Mouse (Mus musculus): ENCODE measurements around the gene Dhx38. TPM values are rescaled to one million over a fixed set of nuclear protein-coding genes. Genes with fewer than 3 reads are reported as not detected.

The Dhx38 gene
- total RNA-seq, 2 experiments from 2014 or later: 26.3 to 28.2 TPM

DNA sequence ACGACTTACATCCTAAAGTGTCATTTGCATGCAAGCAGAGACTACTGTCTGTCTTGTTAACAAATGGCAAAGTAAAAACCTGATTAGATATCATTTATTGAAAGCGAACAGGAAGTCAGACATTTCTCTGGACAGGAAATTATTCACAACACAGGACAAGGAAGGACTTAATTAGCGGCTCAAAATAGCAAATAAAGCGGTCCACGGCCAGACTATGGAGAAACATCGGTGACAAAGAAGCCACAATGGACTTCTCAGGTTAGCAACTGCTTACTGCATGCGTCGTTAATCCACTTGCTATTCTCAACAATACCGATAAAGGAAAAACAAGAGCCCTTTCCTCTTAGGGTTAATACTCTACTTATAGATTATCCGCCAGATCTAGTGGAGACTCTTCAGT is 895 bp downstream of the Dhx38 start:
- no peak for DNase-seq (ENCODE audit: low spot score in 2 of 2)
- intact Hi-C loops (cut with DNase I): loop anchor here (1.0 to 5.0 kb wide), 3 partner anchors 44 to 1976 kb away; partner anchors contain the start of genes Ap1g1, Dhodh and Psmd7

DNA sequence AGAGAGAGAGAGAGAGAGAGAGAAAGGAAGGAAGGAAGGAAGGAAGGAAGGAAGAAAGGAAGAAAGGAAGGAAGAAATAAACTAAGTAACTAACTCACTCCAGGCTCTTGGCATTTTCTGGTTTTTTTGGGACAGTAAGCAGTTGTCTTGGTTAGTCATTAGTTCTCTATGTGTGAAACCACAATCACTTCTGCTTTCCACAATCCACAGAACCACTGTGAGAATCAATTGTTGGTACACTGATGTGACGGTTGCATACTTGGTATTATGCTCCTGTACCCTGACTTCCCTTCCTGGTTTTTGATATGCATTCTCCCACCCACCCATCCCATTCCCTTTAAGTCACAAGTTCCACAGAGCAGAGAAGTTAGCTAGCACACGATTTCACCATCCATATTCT is 1.8 kb downstream of the Dhx38 start:
- intact Hi-C loops (cut with DNase I): loop anchor here (2.0 kb wide), 1 partner anchor 45 kb away; the partner anchor contains the start of gene Dhodh
- no peak for DNase-seq (ENCODE audit: low spot score in 2 of 2)

DNA sequence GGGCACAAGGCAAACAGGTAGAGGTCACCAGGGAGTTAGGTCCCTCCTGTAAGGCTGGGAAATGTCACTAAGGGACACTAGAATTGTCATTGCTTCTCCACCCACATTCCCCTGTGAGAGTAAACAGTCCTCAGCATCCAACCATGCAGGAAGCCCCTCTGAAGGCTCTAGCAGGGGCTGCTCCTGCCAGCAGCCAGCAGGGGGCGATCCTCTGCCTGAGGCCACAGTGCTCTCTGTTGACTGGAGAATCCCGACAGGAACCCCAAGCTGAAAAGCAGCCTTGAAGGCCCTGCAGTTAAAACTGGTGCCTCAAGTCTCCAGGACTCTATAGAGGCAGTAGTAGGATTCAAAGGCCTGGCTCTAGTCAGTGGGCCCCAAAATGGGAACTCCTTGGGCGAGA is 14.0 kb downstream of the Dhx38 start:
- no peak for DNase-seq (ENCODE audit: low spot score in 2 of 2)
- intact Hi-C loops (cut with DNase I): no loop called here

DNA sequence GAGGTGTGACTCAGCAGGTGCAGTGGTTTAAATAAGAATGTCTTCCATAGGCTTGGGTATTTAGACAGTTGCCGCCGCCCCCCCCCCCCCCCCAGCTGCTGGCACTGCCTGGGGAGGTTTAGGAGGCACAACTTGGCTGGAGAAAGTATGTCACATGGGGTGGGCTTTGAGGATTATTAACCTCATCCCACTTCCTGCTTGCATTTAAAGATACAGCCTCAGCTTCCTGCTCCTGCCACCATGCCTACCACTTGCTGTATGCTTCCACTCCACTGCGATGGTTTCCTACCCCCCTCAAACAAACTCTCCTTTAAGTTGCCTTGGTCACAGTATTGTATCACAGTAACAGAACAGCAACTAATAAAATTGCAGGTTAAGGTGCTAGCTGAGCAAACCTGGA is 21.6 kb downstream of the Dhx38 start:
- no peak for DNase-seq (ENCODE audit: low spot score in 2 of 2)
- intact Hi-C loops (cut with DNase I): no loop called here

DNA sequence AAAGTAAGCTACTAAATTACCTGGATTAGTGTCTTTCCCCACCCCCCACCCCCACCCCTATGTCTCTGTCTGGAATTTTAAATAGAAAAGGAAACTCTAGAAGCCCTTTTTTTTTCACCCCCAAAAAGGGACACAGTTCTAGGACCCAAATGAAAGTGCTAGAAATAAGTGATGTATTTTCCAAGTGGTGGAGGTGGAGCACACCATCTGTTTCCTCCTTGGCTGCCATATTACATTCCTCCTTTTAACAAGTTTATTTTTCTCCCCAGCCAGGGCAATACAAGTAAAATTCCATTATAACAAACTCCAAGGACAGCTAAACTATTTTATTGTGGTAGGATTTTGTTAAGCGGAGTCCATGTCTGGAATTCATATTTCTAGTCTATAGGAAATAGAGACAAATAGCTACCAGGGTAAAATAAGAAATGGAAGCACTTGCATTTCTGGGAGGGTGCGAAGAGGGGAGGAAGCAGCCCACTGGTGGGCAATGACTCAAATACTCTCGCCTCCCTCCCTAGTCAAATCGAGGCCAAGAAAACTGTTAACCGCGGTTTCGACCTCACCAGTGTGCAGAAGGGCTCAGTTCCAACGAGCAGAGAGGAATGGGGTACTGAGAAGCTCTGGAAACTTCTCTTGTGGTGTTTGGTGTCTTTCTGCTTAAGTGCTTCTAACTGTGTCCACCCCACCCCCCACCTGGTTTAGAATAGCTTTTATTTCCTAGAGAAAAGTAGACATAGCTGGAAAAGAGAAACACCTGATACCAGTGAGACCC is 22.7 kb downstream of the Dhx38 start:
- intact Hi-C loops (cut with DNase I): loop anchor here (2.0 kb wide), 3 partner anchors 48 to 182 kb away; partner anchors contain the start of gene Pmfbp1
- DNase-seq (ENCODE audit: low spot score in 2 of 2): peak in 1 of 2 experiments; percentile 87

- intact Hi-C loops (cut with DNase I): loop anchor here (2.0 kb wide), 3 partner anchors 47 to 181 kb away; partner anchors contain the start of gene Pmfbp1
- peak in 1 of 2 experiments; percentile 53 for DNase-seq (ENCODE audit: low spot score in 2 of 2)
These were observed 23.5 kb downstream of the Dhx38 start for GRCm38 (mm10) chr8:109542165-109542564.

DNA sequence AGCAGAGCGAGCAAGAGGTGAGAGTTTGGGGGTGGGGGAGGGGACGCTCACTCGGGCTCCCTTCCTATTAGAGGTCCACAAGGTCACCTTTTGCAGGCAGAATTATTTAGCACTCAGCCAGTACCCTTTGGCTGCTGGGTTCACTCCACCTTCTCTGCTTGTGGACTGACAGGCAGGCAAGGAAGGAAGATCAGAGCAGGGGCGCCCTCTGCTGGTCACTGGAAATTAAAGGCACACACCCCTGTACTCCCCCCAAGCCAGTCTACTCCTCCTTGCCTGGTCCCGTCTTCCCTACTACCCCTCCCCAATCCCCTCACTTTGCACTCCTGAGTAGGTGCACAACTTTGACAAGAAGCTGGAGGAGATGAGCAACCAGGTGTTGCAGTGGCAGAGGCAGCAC is 29.0 kb downstream of the Dhx38 start:
- intact Hi-C loops (cut with DNase I): loop anchor here (10.0 kb wide), 3 partner anchors 282 to 1722 kb away; no protein-coding TSS in a partner anchor
- peak; percentile 79 to 90 for DNase-seq (ENCODE audit: low spot score in 2 of 2)

DNA sequence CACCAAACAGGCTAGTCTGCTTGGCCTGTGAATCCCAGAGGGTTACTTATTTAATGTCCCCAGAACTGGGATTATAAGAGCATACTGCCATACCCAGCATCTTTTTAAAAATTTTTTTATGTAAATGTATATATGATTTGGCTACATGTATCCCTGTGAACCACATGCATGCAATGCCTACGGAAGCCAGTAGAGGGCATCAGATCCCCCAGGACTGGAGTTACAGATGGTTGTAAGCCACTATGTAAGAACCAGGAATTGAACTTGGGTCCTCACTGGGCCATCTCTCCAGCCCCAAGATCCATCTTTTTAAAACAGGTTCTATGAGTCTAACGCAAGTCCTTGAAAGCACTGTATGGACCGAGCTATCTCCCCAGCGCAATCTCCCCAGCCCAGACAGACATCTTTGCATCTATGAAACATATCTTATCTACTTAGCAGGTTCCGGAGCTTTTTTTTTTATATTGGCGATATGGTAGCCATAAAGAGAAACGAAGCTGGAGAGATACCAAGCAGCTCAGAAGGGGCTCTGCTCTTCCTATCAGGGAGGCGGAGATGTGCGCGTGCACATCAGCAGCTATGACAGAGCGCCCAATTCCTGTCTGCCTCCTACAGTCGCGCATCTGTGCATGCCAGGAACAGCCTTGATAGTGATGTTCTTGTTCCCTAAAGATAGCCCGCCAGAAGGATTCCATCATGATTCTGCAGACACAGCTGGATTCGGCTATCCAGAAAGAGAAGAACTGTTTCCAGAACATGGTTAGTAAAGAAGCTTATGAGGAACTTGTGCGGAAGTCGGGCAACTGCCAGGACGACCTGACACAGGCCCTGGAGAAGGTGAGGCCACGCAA is 30.3 kb downstream of the Dhx38 start:
- intact Hi-C loops (cut with DNase I): loop anchor here (10.0 kb wide), 3 partner anchors 281 to 1721 kb away; no protein-coding TSS in a partner anchor
- peak in 1 of 2 experiments; percentile 51 for DNase-seq (ENCODE audit: low spot score in 2 of 2)

DNA sequence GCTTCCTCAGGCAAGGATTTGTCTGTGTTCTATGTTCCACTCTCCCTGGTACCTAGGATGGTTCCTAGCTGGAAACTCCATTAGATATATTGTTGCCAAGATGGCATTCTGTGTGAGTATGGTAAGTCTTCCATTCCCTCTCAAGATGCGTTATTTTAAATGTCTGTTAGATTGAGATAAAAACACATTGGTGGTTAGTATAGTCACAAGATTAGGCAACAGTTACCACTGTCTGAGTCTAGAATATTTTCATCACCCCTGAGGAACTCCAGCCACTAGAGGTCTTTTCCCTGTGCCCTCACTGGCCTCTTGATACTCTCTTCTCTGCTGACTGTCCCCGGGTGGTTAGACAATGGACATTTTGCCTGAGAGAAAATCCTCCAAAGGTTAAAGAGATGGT is 41.7 kb downstream of the Dhx38 start:
- intact Hi-C loops (cut with DNase I): no loop called here
- no peak for DNase-seq (ENCODE audit: low spot score in 2 of 2)

- no peak for DNase-seq (ENCODE audit: low spot score in 2 of 2)
- intact Hi-C loops (cut with DNase I): no loop called here
These were observed 60.1 kb downstream of the Dhx38 start for GRCm38 (mm10) chr8:109505560-109505959.

- intact Hi-C loops (cut with DNase I): no loop called here
- DNase-seq (ENCODE audit: low spot score in 2 of 2): no peak
These were observed 62.1 kb downstream of the Dhx38 start for GRCm38 (mm10) chr8:109503566-109503965.

DNA sequence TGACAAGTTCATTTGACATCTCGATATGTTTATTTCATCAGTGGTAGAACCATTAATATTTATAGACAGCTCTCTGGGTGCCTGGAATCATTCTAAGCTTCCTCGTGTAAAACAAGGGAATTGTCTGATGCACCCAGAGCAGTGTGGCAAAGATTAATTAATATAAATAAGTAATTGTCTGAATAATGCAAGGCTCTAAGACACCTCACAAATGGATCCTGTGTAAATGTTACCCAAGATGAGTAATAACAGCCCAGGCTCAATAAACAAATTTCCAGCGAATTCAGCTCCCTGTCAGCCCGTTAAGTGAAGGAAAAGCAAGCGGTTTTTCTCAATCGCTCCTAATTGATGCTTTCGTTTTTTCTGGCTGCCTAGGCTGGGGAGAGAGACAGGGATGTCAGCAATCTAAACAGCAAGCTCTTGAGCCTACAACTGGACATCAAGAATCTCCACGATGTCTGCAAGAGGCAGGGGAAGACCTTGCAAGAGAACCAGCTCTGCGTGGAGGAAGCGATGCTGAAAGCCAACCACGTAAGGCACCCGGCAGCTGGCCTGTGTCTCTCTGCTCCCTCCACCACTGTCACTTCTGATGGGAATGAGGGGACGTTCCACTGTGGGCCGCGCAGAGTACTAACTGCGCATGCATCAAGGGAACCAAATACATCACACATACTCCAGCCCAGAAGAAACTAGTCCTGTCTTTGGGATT is 66.5 kb downstream of the Dhx38 start:
- intact Hi-C loops (cut with DNase I): no loop called here
- DNase-seq (ENCODE audit: low spot score in 2 of 2): no peak

Other genes with a start within 250 kb of the Dhx38 start
- under 1 TPM; 0.25 to 0.30 TPM for gene Pmfbp1, start 71.8 kb downstream of the Dhx38 start, total RNA-seq (2021)
- gene Txnl4b, start within 50 bp of the Dhx38 start, total RNA-seq (2021): 10 to 100 TPM; 14.8 to 17.5 TPM
- gene Hp, start 13.3 kb upstream of the Dhx38 start, total RNA-seq (2021): under 1 TPM in 1 of 2 experiments, not detected in 1; 0.57 TPM
- 10 to 100 TPM; 15.2 to 18.1 TPM for gene Dhodh, start 42.8 kb upstream of the Dhx38 start, total RNA-seq (2021)
- gene Pkd1l3, start 48.7 kb upstream of the Dhx38 start, total RNA-seq (2021): under 1 TPM; 0.44 to 0.94 TPM
- gene Ist1, start 127.4 kb upstream of the Dhx38 start, total RNA-seq (2021): 10 to 100 TPM; 72.4 to 77.4 TPM
- 10 to 100 TPM; 47.0 to 48.4 TPM for gene Zfp821, start 139.7 kb upstream of the Dhx38 start, total RNA-seq (2021)
- 10 to 100 TPM; 36.9 to 38.5 TPM for gene Atxn1l, start 171.9 kb upstream of the Dhx38 start, total RNA-seq (2021)
- 10 to 100 TPM; 87.0 to 96.8 TPM for gene Ap1g1, start 212.7 kb upstream of the Dhx38 start, total RNA-seq (2021)

Measured in left cerebral cortex, postnatal 25 days (tissue).